Mouse (Mus musculus): Measurements from ENCODE around the gene Sash1. TPM values are rescaled to one million over a fixed set of nuclear protein-coding genes. Genes with fewer than 3 reads are reported as not detected.

The Sash1 gene
- polyA plus RNA-seq, 1 experiment from 2014 or later: 4.7 TPM

DNA sequence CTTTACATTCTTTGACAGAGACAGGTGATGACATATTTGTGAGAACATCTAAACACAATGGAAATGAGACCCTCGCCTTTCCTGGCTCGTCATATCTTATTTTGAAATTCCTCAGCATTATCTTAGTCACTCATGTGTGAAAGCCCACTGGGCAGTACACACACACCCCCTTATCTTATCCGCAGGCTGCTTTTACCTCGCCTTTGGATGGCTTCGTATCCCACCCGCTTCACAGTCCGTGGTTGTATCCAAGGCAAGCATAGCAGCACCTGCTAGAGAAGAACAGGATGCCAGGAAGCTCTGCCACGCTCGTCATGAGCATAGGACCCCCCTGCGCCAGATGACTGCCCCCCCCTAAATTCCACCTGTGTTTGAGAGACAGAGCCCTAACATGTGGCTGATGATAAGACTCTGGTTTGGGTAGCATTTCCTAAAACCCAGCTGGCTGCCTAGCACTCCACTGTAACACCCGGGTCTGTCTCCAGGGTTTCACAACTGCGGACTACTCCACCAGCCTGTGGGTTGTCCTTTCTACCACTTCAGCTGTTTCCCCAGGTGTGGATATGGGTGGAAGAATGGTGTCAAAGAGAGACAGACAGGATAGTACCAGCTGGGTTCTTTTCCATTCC, 84.0 kb downstream of the Sash1 start:
- H3K27ac ChIP-seq: no peak overlapping the region
- 83% methylated on average over 12 of the region's 12 CpGs for WGBS

DNA sequence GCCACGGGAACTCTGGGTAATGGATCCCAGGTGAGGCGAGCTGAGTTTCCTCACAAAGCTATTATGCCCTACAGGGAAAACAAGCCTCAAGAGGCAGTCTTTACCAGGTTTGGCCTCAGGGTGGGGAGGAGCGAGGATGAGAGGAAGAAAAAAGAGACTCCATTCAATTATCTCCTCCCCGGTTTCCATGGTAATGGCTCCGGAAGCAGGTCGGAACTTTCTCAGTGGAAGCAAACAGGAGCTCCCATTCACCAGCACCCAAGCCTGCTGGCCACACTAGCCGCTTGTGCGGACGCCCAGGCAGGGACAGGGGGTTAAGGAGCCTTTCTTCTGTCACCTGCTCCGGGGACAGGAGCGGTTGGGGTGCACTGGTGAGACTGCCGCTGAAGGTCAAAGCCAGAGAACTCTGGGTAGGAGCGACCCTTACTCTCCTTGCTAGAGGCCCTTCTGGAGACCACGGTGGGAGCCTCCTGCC, 84.7 kb downstream of the Sash1 start:
- H3K4me1 ChIP-seq: peaks cover 29% of the 10 kb centered on the region
- WGBS: 19% methylated on average over 14 of the region's 14 CpGs
- H3K27ac ChIP-seq: no peak overlapping the region
- H3K4me3 ChIP-seq: no peak overlapping the region
- peak overlapping the region; percentile 36 for H3K4me2 ChIP-seq (replicated peaks)
- H3K9me3 ChIP-seq: peaks cover 7% of the 10 kb centered on the region
- ATAC-seq (ENCODE audit: low FRiP score, low read depth): peak; percentile 54
- no peaks in the 10 kb centered on the region for H3K36me3 ChIP-seq
- H3K27me3 ChIP-seq (replicated peaks): no peaks in the 10 kb centered on the region
- no peak overlapping the region for H3K9ac ChIP-seq

More for the DNA sequence above, 84.0 kb downstream of the Sash1 start:
- Histone ChIP-seq H3K4me2 (replicated peaks) (peak overlapping the region; percentile 36; the same call in 1 of the 2 replicates), H3K36me3 (no peaks in the 10 kb centered on the region), H3K9me3 (peaks cover 7% of the 10 kb centered on the region), H3K4me1 (peaks cover 29% of the 10 kb centered on the region), H3K27me3 (replicated peaks) (no peaks in the 10 kb centered on the region), H3K9ac (no peak overlapping the region), H3K4me3 (no peak overlapping the region)
- ATAC-seq (ENCODE audit: low FRiP score, low read depth): no peak

DNA sequence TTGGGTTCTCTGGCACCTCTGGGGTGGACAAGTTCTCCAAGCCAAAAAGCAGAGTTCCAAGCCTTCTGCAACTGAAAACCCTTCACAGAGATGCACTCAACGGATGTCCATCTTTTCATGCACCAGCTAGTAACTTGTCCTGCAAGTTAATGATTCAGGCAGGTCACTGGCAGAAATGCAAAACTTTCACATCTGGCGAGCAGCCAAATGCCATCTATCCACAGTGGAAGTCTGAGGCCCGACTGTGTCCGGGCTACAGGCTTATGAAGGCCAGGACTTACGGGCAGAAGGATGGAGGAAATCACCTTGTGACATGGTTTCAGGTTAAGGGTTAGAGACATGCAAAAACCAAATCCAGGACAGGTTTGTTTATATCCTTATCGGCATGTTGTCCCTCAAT, 88.0 kb downstream of the Sash1 start:
- H3K27me3 ChIP-seq (replicated peaks): no peaks in the 10 kb centered on the region
- no peaks in the 10 kb centered on the region for H3K36me3 ChIP-seq
- ATAC-seq (ENCODE audit: low FRiP score, low read depth): no peak
- H3K4me2 ChIP-seq (replicated peaks): no peak overlapping the region
- peaks cover 7% of the 10 kb centered on the region for H3K9me3 ChIP-seq
- no peak overlapping the region for H3K27ac ChIP-seq
- 77% methylated on average over 6 of the region's 6 CpGs for WGBS
- peaks cover 15% of the 10 kb centered on the region for H3K4me1 ChIP-seq
- H3K4me3 ChIP-seq: no peak overlapping the region
- H3K9ac ChIP-seq: no peak overlapping the region

DNA sequence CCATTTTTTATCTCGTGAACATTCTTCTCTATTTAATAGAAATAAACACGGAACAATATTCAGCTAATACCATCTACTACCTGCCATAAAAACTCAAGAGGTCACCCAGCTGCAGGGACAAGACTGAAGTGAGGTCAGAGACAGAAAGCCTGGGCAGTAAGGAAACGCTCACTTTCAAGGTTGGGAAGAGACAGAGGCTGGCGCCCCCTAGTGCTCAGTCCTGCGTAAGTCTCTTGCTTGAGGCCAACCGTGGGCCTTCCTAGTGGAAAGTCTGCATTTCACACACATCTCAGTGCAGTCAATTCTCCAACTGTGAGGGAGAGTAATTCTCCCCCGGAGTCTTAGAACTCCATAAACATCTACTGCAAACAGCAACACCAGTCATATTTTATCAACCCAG, 90.5 kb downstream of the Sash1 start:
- no peaks in the 10 kb centered on the region; the same call in 1 of the 2 replicates for H3K4me1 ChIP-seq
- no peaks in the 10 kb centered on the region for H3K27me3 ChIP-seq (replicated peaks)
- no peak overlapping the region for H3K4me2 ChIP-seq (replicated peaks)
- no peak overlapping the region for H3K27ac ChIP-seq
- peaks cover 7% of the 10 kb centered on the region for H3K9me3 ChIP-seq
- H3K9ac ChIP-seq: no peak overlapping the region
- WGBS: 34% methylated on average over 7 of the region's 7 CpGs
- H3K4me3 ChIP-seq: no peak overlapping the region
- ATAC-seq (ENCODE audit: low FRiP score, low read depth): 0 out of 2 replicates have a peak, but pooled peaks have one; percentile 43
- no peaks in the 10 kb centered on the region for H3K36me3 ChIP-seq

DNA sequence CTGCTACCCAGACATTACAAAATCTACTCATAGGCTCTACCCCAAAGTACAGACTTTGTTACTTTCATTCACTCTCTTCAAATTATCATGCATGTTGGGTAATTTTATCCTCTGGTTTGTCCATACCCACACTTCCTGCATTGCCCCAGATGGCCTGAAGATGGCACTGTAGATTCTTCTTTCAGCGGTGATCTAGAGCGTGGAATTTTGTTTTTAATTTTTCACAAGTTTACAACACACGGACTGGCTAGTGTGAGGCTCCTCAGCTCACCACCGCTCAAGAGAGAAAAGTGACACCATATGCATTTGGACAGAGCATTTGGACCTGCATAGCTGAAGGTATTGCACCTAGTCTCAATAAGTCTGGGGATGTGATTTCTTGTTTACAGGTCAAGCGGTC, 93.5 kb downstream of the Sash1 start:
- peaks cover 5% of the 10 kb centered on the region for H3K4me1 ChIP-seq
- H3K36me3 ChIP-seq: no peaks in the 10 kb centered on the region
- H3K9ac ChIP-seq: no peak overlapping the region
- H3K9me3 ChIP-seq: no peaks in the 10 kb centered on the region
- no peaks in the 10 kb centered on the region for H3K27me3 ChIP-seq (replicated peaks)
- no peak overlapping the region for H3K4me2 ChIP-seq (replicated peaks)
- peak; percentile 49 for ATAC-seq (ENCODE audit: low FRiP score, low read depth)
- 77% methylated on average over 5 of the region's 5 CpGs for WGBS
- no peak overlapping the region for H3K27ac ChIP-seq
- H3K4me3 ChIP-seq: no peak overlapping the region

DNA sequence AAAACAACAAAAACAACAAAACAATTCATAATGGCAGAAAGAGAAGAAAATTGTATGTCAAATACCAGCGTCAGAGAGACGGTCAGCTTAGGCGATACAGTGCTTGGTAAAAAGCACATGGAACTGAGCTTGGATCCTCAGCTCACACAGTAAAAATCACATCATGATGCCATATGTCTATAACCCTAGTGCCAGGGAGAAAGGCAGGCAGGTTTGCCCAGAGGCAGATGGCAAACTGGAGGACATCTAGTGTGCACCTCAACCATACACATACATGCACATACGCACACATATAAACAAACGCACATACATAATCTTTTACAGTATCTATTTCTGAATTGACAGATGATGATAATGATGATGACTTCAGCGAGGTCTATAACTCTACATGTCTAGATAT, 96.8 kb downstream of the Sash1 start:
- no peaks in the 10 kb centered on the region for H3K27me3 ChIP-seq (replicated peaks)
- no peaks in the 10 kb centered on the region for H3K9me3 ChIP-seq
- no peak overlapping the region for H3K27ac ChIP-seq
- no peak overlapping the region for H3K4me2 ChIP-seq (replicated peaks)
- no peak overlapping the region for H3K4me3 ChIP-seq
- H3K9ac ChIP-seq: no peak overlapping the region
- ATAC-seq (ENCODE audit: low FRiP score, low read depth): no peak
- no peaks in the 10 kb centered on the region for H3K36me3 ChIP-seq
- 97% methylated on average over 6 of the region's 6 CpGs for WGBS
- peaks cover 22% of the 10 kb centered on the region for H3K4me1 ChIP-seq

DNA sequence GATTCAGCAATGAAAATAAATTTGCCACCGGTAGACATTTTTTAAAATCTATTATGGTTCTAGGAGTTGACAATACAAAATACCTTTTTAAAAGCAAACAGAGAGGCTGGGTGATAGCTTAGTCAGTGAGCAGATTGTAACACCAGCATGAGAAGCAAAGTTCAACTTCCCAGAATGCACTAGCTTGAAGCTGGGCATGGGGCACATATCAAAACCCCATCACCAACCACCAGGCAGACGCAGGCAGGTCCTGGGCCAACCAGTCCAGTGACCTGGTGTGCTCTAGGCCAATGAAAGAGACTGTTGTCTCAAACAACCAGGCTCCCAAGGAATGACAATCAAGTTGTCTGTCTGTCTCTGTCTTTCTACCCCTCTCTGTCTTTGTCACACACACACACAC, 98.6 kb downstream of the Sash1 start:
- no peak overlapping the region for H3K9ac ChIP-seq
- no peaks in the 10 kb centered on the region for H3K36me3 ChIP-seq
- H3K9me3 ChIP-seq: no peaks in the 10 kb centered on the region
- peaks cover 22% of the 10 kb centered on the region for H3K4me1 ChIP-seq
- no peak overlapping the region for H3K4me2 ChIP-seq (replicated peaks)
- H3K27me3 ChIP-seq (replicated peaks): no peaks in the 10 kb centered on the region
- WGBS: 59% methylated on average over 2 of the region's 2 CpGs
- no peak overlapping the region for H3K4me3 ChIP-seq
- no peak overlapping the region for H3K27ac ChIP-seq
- ATAC-seq (ENCODE audit: low FRiP score, low read depth): no peak

DNA sequence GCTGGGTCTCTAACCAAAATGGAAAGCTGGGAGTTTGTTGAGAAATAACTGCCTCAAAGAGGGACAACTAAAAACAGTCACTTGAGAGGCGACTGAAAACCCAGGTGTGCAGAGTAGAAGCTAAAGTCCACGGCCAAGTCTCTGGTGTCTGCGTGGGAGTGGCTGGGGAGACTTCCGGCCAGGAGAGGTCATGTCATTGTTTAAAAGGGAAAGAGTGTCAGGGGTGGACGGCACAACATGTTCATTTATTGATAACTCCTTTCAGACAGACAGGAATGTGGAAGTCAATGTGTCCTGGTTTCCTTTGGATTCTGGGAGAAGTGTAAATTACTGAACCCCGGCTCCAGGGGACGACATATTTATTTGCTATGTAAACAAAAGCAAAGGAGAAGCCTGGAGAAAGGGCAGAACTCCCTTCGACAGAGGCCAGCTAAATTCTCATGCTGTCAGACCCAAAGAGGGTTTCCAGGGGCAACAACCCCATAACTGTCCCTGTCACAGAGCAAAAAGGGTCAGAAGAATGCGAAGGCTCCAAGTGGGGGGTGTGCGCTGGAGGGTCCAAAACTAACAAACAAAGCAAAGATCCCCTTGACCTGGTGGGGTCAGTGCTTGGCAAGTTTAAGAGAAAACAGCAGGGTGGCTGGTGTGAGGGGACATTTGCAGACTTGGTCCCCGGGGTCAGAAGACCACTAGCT, 100.3 kb downstream of the Sash1 start:
- Histone ChIP-seq H3K9me3 (no peaks in the 10 kb centered on the region), H3K9ac (no peak overlapping the region), H3K4me2 (replicated peaks) (no peak overlapping the region), H3K4me1 (peaks cover 22% of the 10 kb centered on the region), H3K27me3 (replicated peaks) (no peaks in the 10 kb centered on the region), H3K27ac (no peak overlapping the region), H3K4me3 (no peak overlapping the region), H3K36me3 (0 out of 2 replicates have a peak, but pooled peaks cover under 1% of the 10 kb centered on the region)
- no peak for ATAC-seq (ENCODE audit: low FRiP score, low read depth)
- WGBS: 17% methylated on average over 11 of the region's 11 CpGs

DNA sequence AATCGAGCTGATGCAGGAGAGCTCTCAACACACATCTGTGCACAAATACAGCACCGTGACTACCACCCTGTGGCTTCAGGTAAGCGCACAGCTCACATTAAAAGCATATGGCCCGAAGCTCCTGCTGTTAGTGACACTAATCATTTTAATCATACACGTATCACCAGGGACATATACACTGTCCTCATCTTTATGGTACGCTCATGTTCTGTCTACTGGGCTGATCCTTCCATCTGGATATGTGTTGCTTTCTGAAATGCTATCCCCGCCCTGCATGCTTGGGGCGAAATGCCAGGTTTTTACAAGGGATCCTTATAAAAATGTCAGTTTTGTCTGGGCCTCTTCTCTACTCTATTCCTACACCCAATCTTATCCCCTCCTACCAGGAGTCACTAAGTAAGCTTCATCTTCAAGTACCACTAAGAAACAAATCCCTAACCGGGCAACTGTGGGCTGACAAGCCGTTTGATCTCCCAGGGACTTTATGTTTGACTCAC, 103.9 kb downstream of the Sash1 start:
- Histone ChIP-seq H3K27ac (no peak overlapping the region), H3K9ac (no peak overlapping the region), H3K4me1 (peaks cover 14% of the 10 kb centered on the region), H3K27me3 (replicated peaks) (no peaks in the 10 kb centered on the region), H3K9me3 (no peaks in the 10 kb centered on the region), H3K4me2 (replicated peaks) (no peak overlapping the region), H3K4me3 (no peak overlapping the region), H3K36me3 (peaks cover 5% of the 10 kb centered on the region; the same call in 1 of the 2 replicates)
- ATAC-seq (ENCODE audit: low FRiP score, low read depth): no peak
- 86% methylated on average over 10 of the region's 10 CpGs for WGBS

DNA sequence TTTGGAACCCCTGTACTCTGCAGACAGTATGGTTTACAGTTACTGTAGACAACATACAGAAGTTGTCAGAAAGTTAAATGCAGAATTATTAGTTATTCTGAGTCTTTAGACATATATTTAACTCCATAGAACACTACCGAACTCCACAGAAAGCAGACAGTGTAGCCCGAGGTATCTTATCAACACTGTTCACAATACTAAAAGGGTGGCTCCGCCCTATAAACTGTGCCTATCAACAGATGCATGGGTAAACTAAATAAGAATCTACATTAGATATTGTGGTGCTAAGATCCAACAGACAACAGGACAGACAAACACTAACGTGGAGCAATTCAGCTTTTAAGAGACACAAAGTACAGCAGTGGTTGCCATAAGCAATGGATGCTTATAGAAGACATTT, 106.0 kb downstream of the Sash1 start:
- Histone ChIP-seq H3K4me3 (no peak overlapping the region), H3K4me1 (no peaks in the 10 kb centered on the region; the same call in 1 of the 2 replicates), H3K9me3 (no peaks in the 10 kb centered on the region), H3K27me3 (replicated peaks) (no peaks in the 10 kb centered on the region), H3K9ac (no peak overlapping the region), H3K4me2 (replicated peaks) (no peak overlapping the region), H3K36me3 (peaks cover 9% of the 10 kb centered on the region), H3K27ac (no peak overlapping the region)
- ATAC-seq (ENCODE audit: low FRiP score, low read depth): no peak
- 95% methylated on average over 4 of the region's 4 CpGs for WGBS

DNA sequence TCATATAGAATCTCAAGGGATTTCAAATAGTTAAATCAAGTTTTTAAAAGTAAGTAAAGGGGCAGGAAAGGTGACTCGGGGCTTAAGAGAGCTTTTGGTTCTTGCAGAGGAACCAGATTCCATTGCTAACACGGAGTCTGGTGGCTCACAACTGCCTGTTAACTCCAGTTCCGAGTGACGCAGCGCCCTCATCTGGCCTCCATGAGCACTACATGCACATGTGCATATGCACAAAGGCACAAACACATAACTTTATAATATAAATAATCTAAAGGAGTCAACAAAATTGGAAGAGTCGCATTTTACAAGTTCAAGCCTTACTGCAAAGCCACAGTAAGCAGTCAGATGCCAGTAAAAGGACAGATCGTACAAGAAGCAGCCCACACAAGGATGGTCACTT, 107.0 kb downstream of the Sash1 start:
- Histone ChIP-seq H3K4me2 (replicated peaks) (no peak overlapping the region), H3K27ac (no peak overlapping the region), H3K4me1 (no peaks in the 10 kb centered on the region), H3K36me3 (peaks cover 9% of the 10 kb centered on the region), H3K9ac (no peak overlapping the region), H3K9me3 (no peaks in the 10 kb centered on the region), H3K27me3 (replicated peaks) (no peaks in the 10 kb centered on the region), H3K4me3 (no peak overlapping the region)
- 90% methylated on average over 7 of the region's 7 CpGs for WGBS
- ATAC-seq (ENCODE audit: low FRiP score, low read depth): no peak

DNA sequence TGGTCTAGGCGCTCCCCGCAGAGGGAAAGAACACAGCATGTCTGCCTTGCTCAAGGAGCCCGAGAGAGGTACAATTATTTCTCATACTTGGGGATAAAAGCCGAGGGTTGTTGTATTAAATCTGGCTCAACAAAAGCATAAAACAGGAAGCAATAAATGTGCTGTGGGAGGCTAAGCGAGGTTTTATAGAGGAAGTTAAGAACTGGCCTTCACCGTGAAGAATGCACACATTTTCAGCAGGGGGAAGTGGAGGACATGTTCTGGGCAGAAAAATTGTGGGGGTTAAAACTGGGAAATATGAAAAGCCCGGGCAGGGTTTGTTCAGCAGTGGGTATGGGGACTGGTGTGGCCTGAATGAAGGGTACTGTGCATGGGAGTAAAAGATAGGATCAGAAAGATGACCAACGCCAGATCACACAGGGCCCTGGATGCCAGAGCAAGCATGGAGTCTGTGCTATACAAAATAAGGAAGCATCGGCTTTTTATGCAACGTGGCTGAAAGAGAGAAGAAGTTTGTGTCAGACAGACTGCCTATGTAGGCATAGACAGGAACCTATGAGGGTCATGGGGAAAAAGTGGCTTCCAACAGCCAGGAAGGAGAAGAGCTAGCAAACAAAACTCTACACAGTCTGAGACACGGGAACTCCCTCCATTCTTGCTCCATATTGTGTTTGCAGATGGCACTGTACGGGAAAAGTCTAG, 108.2 kb downstream of the Sash1 start:
- Histone ChIP-seq H3K27ac (no peak overlapping the region), H3K36me3 (peaks cover 9% of the 10 kb centered on the region), H3K9ac (no peak overlapping the region), H3K4me1 (no peaks in the 10 kb centered on the region), H3K27me3 (replicated peaks) (no peaks in the 10 kb centered on the region), H3K4me2 (replicated peaks) (no peak overlapping the region), H3K4me3 (no peak overlapping the region), H3K9me3 (no peaks in the 10 kb centered on the region)
- ATAC-seq (ENCODE audit: low FRiP score, low read depth): no peak
- 89% methylated on average over 12 of the region's 12 CpGs for WGBS

All from neural tube, embryonic 12.5 days (tissue).